Mouse (Mus musculus) right cerebral cortex, postnatal 10 days (tissue): ENCODE data around the gene Iqsec3.
"Not testable (repeated sequence)": the region's sequence is repeated elsewhere in the genome, so short reads cannot be mapped to it uniquely, and the experiment has no call there.

Experiments used
- DNase-seq, 2 experiments: peaks; one replicate each; pipeline ENCODE4 v3.0.0; 2021; ENCODE audit warnings: low spot score in 2 of 2

Iqsec3 gene

DNA sequence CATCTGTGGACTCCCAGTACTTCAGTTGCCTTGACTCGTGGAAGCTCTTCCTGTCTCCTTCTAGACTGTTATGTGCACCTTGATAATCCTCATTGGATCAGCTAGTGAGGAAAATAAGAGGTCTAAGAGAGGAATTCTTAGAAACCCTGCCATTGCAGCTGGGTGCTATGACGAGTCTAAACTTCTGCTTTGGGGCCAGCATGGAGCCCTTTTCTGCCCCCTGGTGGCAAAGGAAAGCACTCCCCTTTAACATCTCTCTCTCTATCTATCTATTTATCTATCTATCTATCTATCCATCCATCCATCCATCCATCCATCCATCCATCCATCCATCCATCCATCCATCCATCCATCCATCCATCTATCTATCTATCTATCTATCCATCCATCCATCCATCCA lies 106.9 kb downstream of the Iqsec3 start:
- not testable (repeated sequence) for DNase-seq

GRCm38 (mm10) chr6:121363956-121364355 lies 109.5 kb downstream of the Iqsec3 start:
- DNase-seq = no peak

- no peak for DNase-seq
Observed at GRCm38 (mm10) chr6:121363061-121363460, 110.4 kb downstream of the Iqsec3 start.

GRCm38 (mm10) chr6:121357232-121357631 lies 116.2 kb downstream of the Iqsec3 start:
- no peak for DNase-seq

GRCm38 (mm10) chr6:121356041-121356440 lies 117.4 kb downstream of the Iqsec3 start:
- no peak for DNase-seq

DNA sequence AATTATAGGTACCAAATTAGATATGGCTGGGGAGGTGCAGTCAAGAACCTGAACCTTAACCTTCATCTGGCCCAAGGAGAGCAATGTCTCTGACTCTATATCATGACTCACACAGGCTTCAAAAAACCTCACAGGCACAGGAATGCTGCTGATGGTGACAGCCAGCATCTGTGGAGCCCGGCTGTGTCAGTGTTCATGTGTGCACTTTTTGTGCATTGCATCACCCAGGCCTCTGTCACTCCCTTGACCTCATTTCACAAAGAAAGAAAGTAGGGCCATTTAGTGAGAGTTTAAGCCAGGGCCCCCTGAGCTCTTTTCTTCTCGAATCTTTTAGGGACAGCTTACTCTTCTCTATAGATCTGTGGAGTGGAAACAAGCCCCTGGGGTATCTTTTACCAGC lies 121.2 kb downstream of the Iqsec3 start:
- DNase-seq = no peak

- no peak for DNase-seq
Observed at GRCm38 (mm10) chr6:121346428-121346827, 127.0 kb downstream of the Iqsec3 start.

- DNase-seq = no peak
Observed at GRCm38 (mm10) chr6:121344329-121344728, 129.1 kb downstream of the Iqsec3 start.

GRCm38 (mm10) chr6:121343771-121344123 lies 129.7 kb downstream of the Iqsec3 start:
- DNase-seq = no peak

- no peak for DNase-seq
Observed at GRCm38 (mm10) chr6:121343026-121343770, 130.3 kb downstream of the Iqsec3 start, which contains the start of gene Slc6a12. Gene Slc6a12 (plus strand): TSS chr6:121343076.

DNA sequence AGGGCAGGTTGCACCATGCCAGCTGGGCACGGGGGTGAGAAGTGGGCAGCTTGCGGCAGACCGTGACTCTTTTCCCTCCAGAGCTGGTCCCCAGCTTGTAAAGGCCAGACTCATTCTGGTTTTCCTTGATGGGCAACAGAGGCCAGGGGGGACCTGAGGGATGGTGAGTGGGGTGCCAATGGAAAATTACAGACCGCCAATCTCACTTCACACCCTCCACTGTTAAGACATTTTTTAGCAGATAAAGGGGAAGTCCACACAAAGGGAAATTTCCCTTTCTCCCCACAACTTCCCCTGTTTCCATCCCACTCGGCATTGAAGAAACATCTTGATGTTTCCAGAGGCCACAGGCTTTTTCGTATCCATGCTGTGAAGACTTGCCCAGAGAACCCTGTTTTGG lies 131.8 kb downstream of the Iqsec3 start:
- DNase-seq = no peak

DNA sequence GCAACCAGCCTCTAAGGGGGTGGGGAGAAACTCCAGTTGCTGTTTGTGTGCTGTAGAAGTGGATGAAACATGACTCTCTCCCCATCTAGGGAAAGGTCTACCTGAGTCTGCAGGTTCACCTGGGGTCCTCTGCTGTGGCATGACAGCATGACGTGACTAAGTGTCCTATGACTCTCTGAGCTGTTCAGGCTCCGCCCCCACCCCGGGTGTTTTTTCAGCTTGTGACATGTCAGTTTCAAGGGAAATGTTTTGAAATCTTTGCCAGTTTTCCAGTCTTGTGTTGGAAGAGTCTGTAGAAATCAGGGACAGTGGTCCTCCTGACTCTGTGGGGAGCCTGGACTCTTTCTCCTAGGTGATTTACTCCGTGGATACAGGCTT lies 135.0 kb downstream of the Iqsec3 start:
- no peak for DNase-seq

- DNase-seq = peak; percentile 80 to 83
Observed at GRCm38 (mm10) chr6:121337770-121338518, 135.5 kb downstream of the Iqsec3 start.

- no peak for DNase-seq
Observed at GRCm38 (mm10) chr6:121337229-121337628, 136.2 kb downstream of the Iqsec3 start.

DNA sequence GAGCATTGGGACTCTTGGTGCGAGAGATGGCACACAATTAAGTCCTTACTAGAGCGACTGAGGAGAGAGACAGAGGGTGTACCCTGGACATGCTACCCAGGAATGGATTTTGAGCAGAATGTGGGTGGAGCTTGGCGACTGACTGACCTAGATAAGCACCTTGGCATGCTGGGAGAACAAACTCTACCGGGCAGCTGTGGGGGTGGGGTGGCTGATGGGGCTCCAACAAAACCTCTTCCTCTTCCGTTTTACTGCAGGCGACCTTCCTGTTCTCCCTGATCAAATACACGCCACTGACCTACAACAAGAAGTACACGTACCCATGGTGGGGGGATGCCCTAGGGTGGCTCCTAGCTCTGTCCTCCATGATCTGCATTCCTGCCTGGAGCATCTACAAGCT lies 136.9 kb downstream of the Iqsec3 start:
- DNase-seq = no peak

GRCm38 (mm10) chr6:121335841-121336240 lies 137.6 kb downstream of the Iqsec3 start:
- no peak for DNase-seq

GRCm38 (mm10) chr6:121329848-121330508 lies 143.5 kb downstream of the Iqsec3 start:
- peak; percentile 61 to 62 for DNase-seq

GRCm38 (mm10) chr6:121328417-121328884 lies 145.0 kb downstream of the Iqsec3 start:
- DNase-seq = peak; percentile 78 to 82

GRCm38 (mm10) chr6:121326486-121327069 lies 146.9 kb downstream of the Iqsec3 start:
- no peak for DNase-seq

GRCm38 (mm10) chr6:121325740-121326139 lies 147.7 kb downstream of the Iqsec3 start:
- DNase-seq = no peak

DNA sequence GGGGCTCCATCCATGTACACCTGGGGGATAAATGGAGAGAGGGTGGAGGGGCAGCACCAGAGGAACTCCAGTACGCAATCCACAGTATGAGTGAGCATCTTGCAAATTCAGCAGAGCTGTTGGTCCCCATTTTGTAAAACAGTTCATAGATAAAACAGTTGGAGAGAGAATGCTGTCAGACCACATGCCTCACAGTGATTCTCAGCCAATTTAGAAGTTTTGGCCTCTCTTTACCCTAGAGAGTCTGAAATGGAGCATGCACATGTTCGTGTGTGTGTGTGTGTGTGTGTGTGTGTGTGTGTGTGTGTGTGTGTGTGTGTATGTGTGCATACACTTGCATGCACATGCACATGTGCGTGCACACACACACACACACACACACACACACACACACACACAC lies 148.2 kb downstream of the Iqsec3 start:
- DNase-seq = no peak
